Mouse (Mus musculus): ENCODE measurements around the gene Bag6. TPM values are rescaled to one million over a fixed set of nuclear protein-coding genes. Genes with fewer than 3 reads are reported as not detected.

The Bag6 gene
- polyA plus RNA-seq, 1 experiment from 2014 or later, result 37.5 TPM

DNA sequence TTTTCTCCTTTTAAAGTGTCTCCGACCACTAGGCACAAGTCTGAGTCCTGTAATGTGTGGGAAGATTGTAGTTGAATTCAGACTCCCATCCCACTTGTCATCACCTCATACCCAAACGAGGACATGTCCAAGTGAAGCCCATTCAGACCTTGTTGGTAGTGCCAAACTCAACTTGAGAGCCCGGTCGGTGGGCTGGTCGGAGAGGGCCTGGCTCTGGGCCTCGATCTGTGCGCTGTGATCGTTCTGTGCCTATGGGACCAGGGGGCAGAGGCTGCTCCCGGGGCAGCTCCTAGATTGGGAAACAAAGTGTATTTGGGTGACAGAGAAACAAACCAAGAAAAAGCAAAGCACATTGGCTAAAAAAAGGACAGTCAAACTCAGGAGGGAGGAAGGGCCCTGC, 18.1 kb downstream of the Bag6 start:
- Histone ChIP-seq H3K27ac (ENCODE audit: low read length) (no peak overlapping the region), H3K4me1 (ENCODE audit: control insufficient read depth, insufficient read depth, low read length) (no peaks in the 10 kb centered on the region), H3K4me2 (ENCODE audit: low read depth, low read length) (no peak overlapping the region), H3K4me3 (ENCODE audit: low read length) (no peak overlapping the region), H3K27me3 (ENCODE audit: control insufficient read depth, insufficient read depth, low read length) (no peaks in the 10 kb centered on the region), H3K9ac (ENCODE audit: low read length) (no peak overlapping the region), H3K9me3 (replicated peaks; ENCODE audit: control insufficient read depth, low read length) (no peaks in the 10 kb centered on the region), H3K36me3 (ENCODE audit: control insufficient read depth, insufficient read depth) (peaks cover 96% of the 10 kb centered on the region)
- WGBS, result 72% methylated on average over 9 of the region's 9 CpGs
- ATAC-seq (replicated peaks; ENCODE audit: extremely low read depth, insufficient read depth, low FRiP score), result no peak

DNA sequence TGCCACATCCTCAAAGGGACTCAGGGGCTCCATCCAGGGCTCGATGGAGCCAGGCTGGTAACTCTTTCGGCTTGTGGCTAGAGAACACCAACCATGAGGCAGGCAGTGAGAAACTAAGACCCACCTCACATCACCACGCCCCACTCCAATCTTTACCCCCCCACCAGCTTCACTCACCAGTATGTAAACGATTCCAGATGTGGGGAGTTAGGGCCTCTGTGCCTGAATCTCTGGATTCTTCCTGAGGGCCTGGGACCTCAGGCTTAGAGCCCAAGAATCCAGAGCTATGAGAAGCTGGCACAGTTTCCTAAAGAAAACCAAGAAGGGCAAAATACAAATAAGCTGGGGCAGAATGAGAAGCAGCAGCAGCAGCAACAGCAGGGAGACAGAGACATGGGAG, 19.0 kb downstream of the Bag6 start:
- WGBS, result 87% methylated on average over 4 of the region's 4 CpGs
- H3K27ac ChIP-seq (ENCODE audit: low read length), result no peak overlapping the region
- H3K27me3 ChIP-seq (ENCODE audit: control insufficient read depth, insufficient read depth, low read length), result no peaks in the 10 kb centered on the region
- H3K9ac ChIP-seq (ENCODE audit: low read length), result no peak overlapping the region
- no peak overlapping the region for H3K4me3 ChIP-seq (ENCODE audit: low read length)
- no peak overlapping the region for H3K4me2 ChIP-seq (ENCODE audit: low read depth, low read length)
- peaks cover 98% of the 10 kb centered on the region for H3K36me3 ChIP-seq (ENCODE audit: control insufficient read depth, insufficient read depth)
- H3K9me3 ChIP-seq (replicated peaks; ENCODE audit: control insufficient read depth, low read length), result no peaks in the 10 kb centered on the region
- ATAC-seq (replicated peaks; ENCODE audit: extremely low read depth, insufficient read depth, low FRiP score), result no peak
- H3K4me1 ChIP-seq (ENCODE audit: control insufficient read depth, insufficient read depth, low read length), result no peaks in the 10 kb centered on the region

DNA sequence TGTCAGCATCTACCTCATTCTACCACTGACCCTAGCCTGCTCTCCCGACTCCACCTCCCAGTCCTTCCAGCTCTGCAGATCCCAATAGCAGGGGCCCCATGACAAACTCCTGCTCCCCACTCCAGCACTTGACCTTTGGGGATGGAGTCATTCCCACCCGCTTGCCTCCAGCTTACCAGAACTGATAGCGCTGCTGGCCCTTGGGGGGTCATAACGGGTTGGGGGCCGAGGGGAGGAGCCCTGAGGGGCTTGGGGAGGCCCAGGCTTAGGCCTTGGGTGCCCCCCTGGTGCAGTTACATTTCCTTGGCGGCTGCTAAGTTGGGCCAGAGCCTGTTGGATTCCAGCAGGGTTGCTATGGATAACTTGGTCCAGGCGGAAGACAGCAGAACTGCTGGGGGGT, 19.6 kb downstream of the Bag6 start:
- Histone ChIP-seq H3K36me3 (ENCODE audit: control insufficient read depth, insufficient read depth) (peaks cover 98% of the 10 kb centered on the region), H3K27ac (ENCODE audit: low read length) (no peak overlapping the region), H3K9ac (ENCODE audit: low read length) (no peak overlapping the region), H3K4me2 (ENCODE audit: low read depth, low read length) (no peak overlapping the region), H3K27me3 (ENCODE audit: control insufficient read depth, insufficient read depth, low read length) (no peaks in the 10 kb centered on the region), H3K4me1 (ENCODE audit: control insufficient read depth, insufficient read depth, low read length) (no peaks in the 10 kb centered on the region), H3K9me3 (replicated peaks; ENCODE audit: control insufficient read depth, low read length) (no peaks in the 10 kb centered on the region), H3K4me3 (ENCODE audit: low read length) (no peak overlapping the region)
- WGBS, result 74% methylated on average over 7 of the region's 7 CpGs
- ATAC-seq (replicated peaks; ENCODE audit: extremely low read depth, insufficient read depth, low FRiP score), result no peak

DNA sequence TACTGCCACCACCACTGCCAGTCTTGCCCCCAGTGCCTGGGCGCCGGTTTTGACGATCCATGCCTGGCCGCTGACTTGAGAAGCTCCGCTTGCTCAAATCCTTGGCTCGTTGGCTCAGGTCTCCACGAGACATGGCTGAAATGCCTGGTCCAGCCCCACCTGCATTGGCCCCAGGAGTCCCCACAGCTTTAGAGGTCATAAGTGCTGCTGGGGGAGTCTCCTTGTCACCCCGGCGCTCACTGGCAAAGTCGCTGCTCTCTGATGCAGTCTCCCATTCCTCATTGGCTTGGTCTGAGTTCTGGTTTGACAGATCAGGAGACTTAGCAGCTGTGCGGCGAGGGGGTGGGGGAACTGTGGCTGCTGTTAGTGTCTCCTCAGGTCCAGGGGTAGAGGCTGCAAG, 20.5 kb downstream of the Bag6 start:
- Histone ChIP-seq H3K4me3 (ENCODE audit: low read length) (no peak overlapping the region), H3K27me3 (ENCODE audit: control insufficient read depth, insufficient read depth, low read length) (no peaks in the 10 kb centered on the region), H3K4me2 (ENCODE audit: low read depth, low read length) (no peak overlapping the region), H3K27ac (ENCODE audit: low read length) (no peak overlapping the region), H3K36me3 (ENCODE audit: control insufficient read depth, insufficient read depth) (peaks cover 98% of the 10 kb centered on the region), H3K9ac (ENCODE audit: low read length) (no peak overlapping the region), H3K4me1 (ENCODE audit: control insufficient read depth, insufficient read depth, low read length) (no peaks in the 10 kb centered on the region), H3K9me3 (replicated peaks; ENCODE audit: control insufficient read depth, low read length) (no peaks in the 10 kb centered on the region)
- 87% methylated on average over 12 of the region's 12 CpGs for WGBS
- no peak for ATAC-seq (replicated peaks; ENCODE audit: extremely low read depth, insufficient read depth, low FRiP score)

DNA sequence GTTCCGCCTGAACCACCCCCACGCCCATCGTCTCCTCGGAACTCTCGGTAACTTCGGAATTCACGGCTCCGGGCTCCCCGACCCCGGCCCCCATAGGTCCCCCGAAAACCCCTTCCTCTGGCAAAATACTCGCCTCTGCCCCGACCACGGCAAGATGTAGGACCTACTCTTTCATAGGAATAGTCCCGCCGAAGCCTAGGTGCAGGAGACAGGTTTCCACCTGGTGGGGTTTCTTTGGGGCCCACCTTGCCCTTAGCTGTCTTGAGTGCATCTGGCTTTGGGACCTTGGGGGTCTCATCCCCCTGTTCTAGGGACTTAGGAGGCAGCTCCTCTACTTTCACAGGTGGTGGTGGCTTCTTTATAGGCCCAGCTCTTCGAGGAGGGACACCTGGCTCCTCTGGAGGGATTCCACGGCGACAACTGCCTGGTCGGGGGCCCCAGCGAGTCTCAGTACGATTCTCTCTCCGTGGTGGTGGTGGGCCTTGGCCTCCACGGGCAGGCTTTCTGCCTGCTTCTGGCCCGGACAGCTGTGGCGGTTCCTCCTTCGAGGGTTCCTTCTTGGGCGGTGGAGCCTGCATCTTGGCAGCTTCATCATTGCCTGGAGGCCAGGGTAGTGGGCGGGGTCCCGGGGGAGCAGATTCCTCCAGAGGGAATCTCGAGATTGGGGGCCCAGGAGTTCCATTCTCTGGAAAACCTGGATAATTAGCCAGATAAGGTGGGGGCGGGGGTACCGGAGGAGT, 21.7 kb downstream of the Bag6 start:
- Histone ChIP-seq H3K27me3 (ENCODE audit: control insufficient read depth, insufficient read depth, low read length) (no peaks in the 10 kb centered on the region), H3K36me3 (ENCODE audit: control insufficient read depth, insufficient read depth) (peaks cover 99% of the 10 kb centered on the region), H3K4me1 (ENCODE audit: control insufficient read depth, insufficient read depth, low read length) (peaks cover 2% of the 10 kb centered on the region; the same call in 1 of the 2 replicates), H3K4me2 (ENCODE audit: low read depth, low read length) (no peak overlapping the region), H3K9ac (ENCODE audit: low read length) (no peak overlapping the region), H3K4me3 (ENCODE audit: low read length) (no peak overlapping the region), H3K27ac (ENCODE audit: low read length) (no peak overlapping the region), H3K9me3 (replicated peaks; ENCODE audit: control insufficient read depth, low read length) (no peaks in the 10 kb centered on the region)
- WGBS, result 88% methylated on average over 33 of the region's 33 CpGs
- ATAC-seq (replicated peaks; ENCODE audit: extremely low read depth, insufficient read depth, low FRiP score), result no peak; the same call in 1 of the 2 replicates

DNA sequence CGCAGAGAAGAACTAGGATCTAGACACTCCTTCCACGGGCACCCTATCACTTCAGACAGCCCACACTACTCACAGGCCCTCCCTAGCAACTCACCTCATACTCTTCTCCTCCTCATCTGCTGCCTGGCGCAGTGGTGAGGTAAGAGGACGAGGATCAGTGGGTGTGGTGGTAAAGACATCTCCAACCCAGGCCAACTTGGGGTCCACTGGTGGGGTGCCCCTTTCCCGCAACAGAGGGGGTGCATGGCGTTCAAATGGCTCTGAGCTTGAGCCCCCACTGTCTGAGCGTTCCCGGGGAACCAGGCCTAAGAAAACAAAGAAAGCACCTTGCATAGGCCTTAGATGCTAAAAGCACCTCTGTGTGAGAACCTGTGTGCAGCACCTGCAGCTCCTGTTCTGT, 22.3 kb downstream of the Bag6 start:
- no peaks in the 10 kb centered on the region for H3K27me3 ChIP-seq (ENCODE audit: control insufficient read depth, insufficient read depth, low read length)
- 86% methylated on average over 8 of the region's 8 CpGs for WGBS
- peaks cover 99% of the 10 kb centered on the region for H3K36me3 ChIP-seq (ENCODE audit: control insufficient read depth, insufficient read depth)
- peaks cover 8% of the 10 kb centered on the region for H3K4me1 ChIP-seq (ENCODE audit: control insufficient read depth, insufficient read depth, low read length)
- no peak overlapping the region for H3K27ac ChIP-seq (ENCODE audit: low read length)
- no peak overlapping the region for H3K4me2 ChIP-seq (ENCODE audit: low read depth, low read length)
- no peak overlapping the region for H3K4me3 ChIP-seq (ENCODE audit: low read length)
- no peak for ATAC-seq (replicated peaks; ENCODE audit: extremely low read depth, insufficient read depth, low FRiP score)
- H3K9ac ChIP-seq (ENCODE audit: low read length), result no peak overlapping the region
- H3K9me3 ChIP-seq (replicated peaks; ENCODE audit: control insufficient read depth, low read length), result no peaks in the 10 kb centered on the region

DNA sequence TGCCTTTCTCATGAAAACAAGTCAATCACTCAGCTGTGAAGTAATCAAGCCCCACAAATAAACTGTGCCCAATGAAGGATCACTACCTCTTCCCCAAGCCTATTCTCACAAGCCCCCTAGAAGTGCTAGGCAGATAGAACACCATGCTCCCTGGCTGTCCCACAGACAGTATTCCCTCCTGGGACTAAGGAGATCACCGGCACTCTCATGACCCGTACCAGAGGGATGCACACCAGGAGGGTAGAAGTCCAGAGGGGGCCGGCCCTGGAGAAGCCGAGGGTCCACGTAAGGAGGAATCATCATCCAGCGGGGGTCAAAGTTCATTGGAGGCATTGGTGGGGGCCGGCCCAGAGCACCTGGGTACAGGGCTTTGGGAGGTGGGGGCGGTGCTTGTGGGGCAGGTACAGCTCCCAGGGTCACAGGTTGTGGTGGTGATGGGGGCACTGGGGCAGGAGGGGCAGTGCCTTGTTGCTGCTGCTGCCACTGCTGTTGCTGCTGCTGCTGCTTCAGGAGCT, 22.7 kb downstream of the Bag6 start:
- Histone ChIP-seq H3K4me1 (ENCODE audit: control insufficient read depth, insufficient read depth, low read length) (peaks cover 13% of the 10 kb centered on the region), H3K4me3 (ENCODE audit: low read length) (no peak overlapping the region), H3K9me3 (replicated peaks; ENCODE audit: control insufficient read depth, low read length) (no peaks in the 10 kb centered on the region), H3K4me2 (ENCODE audit: low read depth, low read length) (no peak overlapping the region), H3K27ac (ENCODE audit: low read length) (no peak overlapping the region), H3K36me3 (ENCODE audit: control insufficient read depth, insufficient read depth) (peaks cover 94% of the 10 kb centered on the region), H3K9ac (ENCODE audit: low read length) (no peak overlapping the region), H3K27me3 (ENCODE audit: control insufficient read depth, insufficient read depth, low read length) (no peaks in the 10 kb centered on the region)
- WGBS, result 85% methylated on average over 8 of the region's 8 CpGs
- ATAC-seq (replicated peaks; ENCODE audit: extremely low read depth, insufficient read depth, low FRiP score), result no peak

DNA sequence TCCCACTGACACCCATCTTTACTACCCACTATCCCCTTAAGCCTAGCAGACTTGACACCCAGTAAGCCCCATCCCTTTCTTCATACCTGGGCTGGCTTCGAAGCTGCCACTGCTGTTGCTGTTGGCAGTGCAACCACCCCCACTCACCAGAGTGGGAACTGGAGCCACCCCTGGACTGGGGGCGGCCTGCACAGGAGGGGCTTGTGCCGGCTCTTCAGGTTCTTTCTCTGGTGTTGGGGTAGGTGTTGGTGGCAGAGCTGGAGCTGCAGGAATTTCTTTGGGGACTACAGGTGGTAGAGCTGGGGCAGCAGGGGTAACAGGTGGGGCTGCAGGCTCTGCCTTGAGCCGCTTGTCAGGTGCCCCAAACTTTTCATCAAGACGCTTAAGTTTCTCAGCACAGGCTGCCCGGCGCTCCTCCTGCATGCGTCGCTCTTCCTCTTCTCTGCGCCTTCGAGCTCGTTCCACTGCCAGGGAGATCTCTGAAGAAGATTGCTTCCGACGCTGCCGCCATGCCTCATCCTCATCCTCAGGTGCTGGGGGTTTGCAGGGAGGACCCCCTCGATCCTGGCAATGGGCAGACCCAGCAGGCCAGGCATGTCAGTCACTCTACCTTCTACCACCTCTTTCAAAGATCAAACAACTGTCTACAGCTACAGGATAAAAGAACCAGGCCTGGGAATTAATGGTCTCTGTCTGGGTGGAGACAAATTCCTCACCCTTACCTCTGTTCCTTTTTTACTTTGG, 24.0 kb downstream of the Bag6 start:
- no peak for ATAC-seq (replicated peaks; ENCODE audit: extremely low read depth, insufficient read depth, low FRiP score)
- 90% methylated on average over 16 of the region's 16 CpGs for WGBS
- Histone ChIP-seq H3K27me3 (ENCODE audit: control insufficient read depth, insufficient read depth, low read length) (no peaks in the 10 kb centered on the region), H3K4me1 (ENCODE audit: control insufficient read depth, insufficient read depth, low read length) (peaks cover 16% of the 10 kb centered on the region), H3K4me2 (ENCODE audit: low read depth, low read length) (no peak overlapping the region), H3K36me3 (ENCODE audit: control insufficient read depth, insufficient read depth) (peaks cover 81% of the 10 kb centered on the region), H3K27ac (ENCODE audit: low read length) (no peak overlapping the region), H3K9ac (ENCODE audit: low read length) (no peak overlapping the region), H3K9me3 (replicated peaks; ENCODE audit: control insufficient read depth, low read length) (no peaks in the 10 kb centered on the region), H3K4me3 (ENCODE audit: low read length) (no peak overlapping the region)

DNA sequence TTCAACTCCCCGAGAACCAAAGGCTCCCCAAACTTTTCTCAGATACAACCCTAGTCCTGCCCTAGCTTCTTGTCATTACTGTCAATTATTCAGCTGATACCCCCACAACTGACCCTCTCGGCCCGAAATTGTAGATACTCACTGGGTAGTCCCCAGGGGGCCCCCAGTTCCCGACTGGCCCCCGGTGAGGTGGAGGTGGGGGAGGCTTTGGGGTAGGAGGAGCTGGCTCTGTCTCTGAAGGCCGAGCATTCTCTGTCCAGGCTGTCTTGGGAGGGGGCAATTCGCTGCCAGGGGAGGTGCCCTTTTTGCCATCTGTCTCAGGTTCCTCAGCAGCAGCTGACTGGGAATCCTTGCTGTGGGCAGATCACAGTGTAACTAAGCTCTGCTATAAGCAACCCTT, 24.7 kb downstream of the Bag6 start:
- 82% methylated on average over 7 of the region's 7 CpGs for WGBS
- no peak for ATAC-seq (replicated peaks; ENCODE audit: extremely low read depth, insufficient read depth, low FRiP score)

More for the DNA sequence above, 24.7 kb downstream of the Bag6 start:
- Histone ChIP-seq H3K27ac (ENCODE audit: low read length) (no peak overlapping the region), H3K4me2 (ENCODE audit: low read depth, low read length) (no peak overlapping the region), H3K9me3 (replicated peaks; ENCODE audit: control insufficient read depth, low read length) (no peaks in the 10 kb centered on the region), H3K27me3 (ENCODE audit: control insufficient read depth, insufficient read depth, low read length) (no peaks in the 10 kb centered on the region), H3K9ac (ENCODE audit: low read length) (no peak overlapping the region), H3K36me3 (ENCODE audit: control insufficient read depth, insufficient read depth) (peaks cover 75% of the 10 kb centered on the region), H3K4me1 (ENCODE audit: control insufficient read depth, insufficient read depth, low read length) (peaks cover 16% of the 10 kb centered on the region), H3K4me3 (ENCODE audit: low read length) (no peak overlapping the region)
